Mouse (Mus musculus) hindbrain, embryonic 11.5 days (tissue): ENCODE measurements around the gene Lancl1. TPM values are rescaled to one million over a fixed set of nuclear protein-coding genes. Genes with fewer than 3 reads are reported as not detected.

Experiments used
- ATAC-seq: fragments of 200-750 bp; cut with Nextera tagmentation; 2 replicates; pipeline ENCODE4 v1.8.0; 2017; ENCODE audit warnings: mild to moderate bottlenecking, moderate TSS enrichment, moderate library complexity; ENCODE audit not compliant: low FRiP score
- DNase-seq: peaks from one replicate; pipeline ENCODE4 v3.0.0-alpha.2; 2015; ENCODE audit warnings: low spot score
- H3K27ac ChIP-seq: fragments of 300-500 bp; sonication (generic); 2 replicates; pipeline ENCODE4 v1.5.1; 2014; ENCODE audit warnings: mild to moderate bottlenecking, low read depth, low read length
- H3K27me3 ChIP-seq: fragments of 300-500 bp; sonication (generic); 2 replicates; pipeline ENCODE4 v1.6.1; 2014; ENCODE audit warnings: mild to moderate bottlenecking, low read length, moderate library complexity, mixed read lengths; ENCODE audit not compliant: control insufficient read depth, insufficient read depth
- H3K36me3 ChIP-seq: fragments of 300-500 bp; sonication (generic); 2 replicates; pipeline ENCODE4 v1.6.1; 2014; ENCODE audit warnings: mild to moderate bottlenecking, low read length, moderate library complexity, mixed read lengths; ENCODE audit not compliant: control insufficient read depth, insufficient read depth
- H3K4me1 ChIP-seq: fragments of 300-500 bp; sonication (generic); replicated peaks from 2 replicates; pipeline ENCODE4 v1.6.1; 2014; ENCODE audit warnings: low read length, mixed read lengths; ENCODE audit not compliant: control insufficient read depth, insufficient read depth
- H3K4me2 ChIP-seq: fragments of 300-500 bp; sonication (generic); replicated peaks from 2 replicates; pipeline ENCODE4 v1.6.1; 2014; ENCODE audit warnings: mild to moderate bottlenecking, low read depth, low read length
- H3K4me3 ChIP-seq: fragments of 300-500 bp; sonication (generic); 2 replicates; pipeline ENCODE4 v1.5.1; 2014; ENCODE audit warnings: low read depth, low read length
- H3K9ac ChIP-seq: fragments of 300-500 bp; sonication (generic); 2 replicates; pipeline ENCODE4 v1.6.1; 2014; ENCODE audit warnings: low read depth, low read length
- H3K9me3 ChIP-seq: fragments of 300-500 bp; sonication (generic); 2 replicates; pipeline ENCODE4 v1.6.1; 2016; ENCODE audit warnings: low read length; ENCODE audit not compliant: control insufficient read depth
- WGBS: fragments of 180-500 bp; shearing (Covaris S2); extraction: QIAGEN DNeasy Blood & Tissue Kit; methylation state at CpG from one replicate; pipeline ENCODE4 v1.1.7; 2014; 5-methylcytosine and 5-hydroxymethylcytosine counted together
- polyA plus RNA-seq: library from polyadenylated mRNA; unstranded; fragments of >200 nt; fragmentation: Nextera tagmentation; extraction: Ambion mirVana; gene quantifications from 2 replicates; pipeline ENCODE4 v1.2.1, GENCODE M21; 2014

Gene Lancl1
- polyA plus RNA-seq, 1 experiment from 2014 or later: 99.4 TPM

DNA sequence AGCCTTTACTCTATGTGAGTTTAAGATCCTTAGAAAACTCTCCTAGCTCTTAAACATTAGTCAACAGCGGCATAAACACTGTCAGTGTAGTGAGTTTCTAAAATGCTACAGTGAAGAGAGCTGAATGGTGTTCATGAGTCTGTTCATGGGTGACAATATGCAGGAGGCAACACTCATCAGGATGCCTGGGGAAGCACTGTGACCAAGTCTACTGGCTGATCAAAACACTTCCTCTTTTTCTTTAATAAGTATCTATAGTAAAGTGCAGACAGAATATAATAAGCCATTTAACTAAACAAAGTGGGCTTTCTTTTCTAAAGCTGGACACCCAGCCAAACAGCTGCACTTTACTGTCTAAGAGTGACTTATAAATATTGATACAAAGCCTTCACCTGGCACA, 37.3 kb downstream of the Lancl1 start:
- Histone ChIP-seq H3K27me3 (no peaks in the 10 kb centered on the region), H3K36me3 (peaks cover 4% of the 10 kb centered on the region), H3K4me2 (no peak overlapping the region), H3K9me3 (no peaks in the 10 kb centered on the region), H3K4me3 (no peak overlapping the region), H3K9ac (no peak overlapping the region), H3K27ac (no peak overlapping the region), H3K4me1 (no peaks in the 10 kb centered on the region)
- no peak for ATAC-seq
- no peak for DNase-seq
- 91% methylated on average over 1 of the region's 1 CpGs for WGBS

- no peak for ATAC-seq
- H3K36me3 ChIP-seq: no peaks in the 10 kb centered on the region
- no peaks in the 10 kb centered on the region for H3K9me3 ChIP-seq
- no peak overlapping the region for H3K27ac ChIP-seq
- H3K9ac ChIP-seq: no peak overlapping the region
- DNase-seq: no peak
- H3K4me2 ChIP-seq: no peak overlapping the region
- no peaks in the 10 kb centered on the region for H3K4me1 ChIP-seq
- WGBS: 81% methylated on average over 3 of the region's 3 CpGs
- H3K4me3 ChIP-seq: no peak overlapping the region
- no peaks in the 10 kb centered on the region for H3K27me3 ChIP-seq
Measured at GRCm38 (mm10) chr1:67000484-67000883, 38.2 kb downstream of the Lancl1 start.

- Histone ChIP-seq H3K4me1 (no peaks in the 10 kb centered on the region), H3K36me3 (no peaks in the 10 kb centered on the region), H3K27ac (no peak overlapping the region), H3K9ac (no peak overlapping the region), H3K4me2 (no peak overlapping the region), H3K4me3 (no peak overlapping the region), H3K9me3 (no peaks in the 10 kb centered on the region), H3K27me3 (no peaks in the 10 kb centered on the region)
- DNase-seq (no peak), ATAC-seq (0 out of 2 replicates have a peak, but pooled peaks have one; percentile 30)
- 88% methylated on average over 1 of the region's 1 CpGs for WGBS
Measured at GRCm38 (mm10) chr1:66998601-66999000, 40.1 kb downstream of the Lancl1 start.

- no peaks in the 10 kb centered on the region for H3K27me3 ChIP-seq
- no peak for DNase-seq
- 97% methylated on average over 4 of the region's 4 CpGs for WGBS
Measured at GRCm38 (mm10) chr1:66998188-66998587, 40.5 kb downstream of the Lancl1 start.

DNA sequence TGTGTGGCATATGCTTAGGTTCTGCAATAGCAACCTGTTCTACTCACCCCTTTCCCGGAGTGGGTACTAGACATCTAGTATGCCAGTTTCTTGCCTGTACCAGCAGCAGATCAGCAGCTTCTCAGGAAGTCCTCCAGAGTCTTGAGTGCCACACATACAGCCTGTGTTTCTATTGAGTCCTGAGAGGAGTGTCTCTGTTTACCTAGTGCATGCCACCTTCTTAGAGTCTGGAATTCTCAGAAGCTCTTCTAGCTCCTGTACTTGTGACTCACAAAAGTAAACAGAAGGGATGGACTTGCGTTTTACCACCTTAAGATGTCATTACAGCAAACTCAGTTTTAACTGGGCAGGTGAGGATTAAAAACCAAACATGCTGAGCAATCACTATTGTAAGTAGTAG, 41.9 kb downstream of the Lancl1 start:
- DNase-seq (no peak), ATAC-seq (no peak)
- Histone ChIP-seq H3K4me3 (no peak overlapping the region), H3K4me2 (no peak overlapping the region), H3K27me3 (no peaks in the 10 kb centered on the region), H3K9me3 (no peaks in the 10 kb centered on the region), H3K27ac (no peak overlapping the region), H3K9ac (no peak overlapping the region), H3K36me3 (no peaks in the 10 kb centered on the region), H3K4me1 (no peaks in the 10 kb centered on the region)
- WGBS: 88% methylated on average over 2 of the region's 2 CpGs

More at GRCm38 (mm10) chr1:66998188-66998587, 40.5 kb downstream of the Lancl1 start:
- H3K4me1 ChIP-seq: no peaks in the 10 kb centered on the region
- ATAC-seq: no peak
- no peaks in the 10 kb centered on the region for H3K9me3 ChIP-seq
- no peak overlapping the region for H3K4me2 ChIP-seq
- H3K27ac ChIP-seq: no peak overlapping the region
- H3K4me3 ChIP-seq: no peak overlapping the region
- no peak overlapping the region for H3K9ac ChIP-seq
- no peaks in the 10 kb centered on the region for H3K36me3 ChIP-seq

- DNase-seq: peak; percentile 36
- H3K36me3 ChIP-seq: no peaks in the 10 kb centered on the region
Measured at GRCm38 (mm10) chr1:66992764-66993163, 45.9 kb downstream of the Lancl1 start.

DNA sequence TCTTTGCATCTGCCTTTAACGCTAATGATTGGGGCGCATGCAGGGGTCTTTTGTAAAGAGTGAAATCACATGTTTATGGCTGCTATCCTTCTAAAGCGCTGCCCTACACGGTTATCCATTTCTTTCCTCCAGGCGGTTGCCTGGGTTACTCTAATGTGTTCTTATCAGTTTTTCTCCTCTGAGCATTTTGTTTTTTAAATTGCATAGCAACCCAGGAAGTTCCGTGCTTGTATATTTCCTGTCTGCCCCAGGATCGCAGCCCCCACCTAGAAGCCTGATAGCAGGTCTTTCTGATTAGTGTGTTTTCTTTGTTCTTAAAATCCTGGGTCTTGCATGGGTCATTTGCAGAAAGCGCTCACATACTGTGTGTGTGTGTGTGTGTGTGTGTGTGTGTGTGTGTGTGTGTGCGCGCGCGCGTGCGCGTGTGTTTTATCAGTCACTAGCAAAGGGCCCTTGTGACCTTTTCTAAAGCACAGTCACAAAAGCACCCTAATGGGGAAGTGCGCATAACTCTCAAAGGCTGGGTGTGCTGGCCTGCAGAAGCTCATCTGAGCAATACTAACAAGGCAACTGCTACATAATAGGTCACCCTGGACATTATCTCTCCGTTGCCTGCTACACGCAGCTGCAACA, 51.0 kb downstream of the Lancl1 start:
- ATAC-seq (peak; percentile 48; the same call in 1 of the 2 replicates), DNase-seq (no peak)
- Histone ChIP-seq H3K4me1 (no peaks in the 10 kb centered on the region), H3K36me3 (no peaks in the 10 kb centered on the region), H3K9me3 (no peaks in the 10 kb centered on the region), H3K27ac (no peak overlapping the region), H3K9ac (no peak overlapping the region), H3K27me3 (no peaks in the 10 kb centered on the region), H3K4me3 (no peak overlapping the region), H3K4me2 (no peak overlapping the region)
- WGBS: 80% methylated on average over 18 of the region's 18 CpGs

More at GRCm38 (mm10) chr1:66992764-66993163, 45.9 kb downstream of the Lancl1 start:
- Histone ChIP-seq H3K27ac (no peak overlapping the region), H3K4me3 (no peak overlapping the region), H3K9me3 (no peaks in the 10 kb centered on the region), H3K4me1 (no peaks in the 10 kb centered on the region), H3K27me3 (no peaks in the 10 kb centered on the region), H3K9ac (no peak overlapping the region), H3K4me2 (no peak overlapping the region)
- ATAC-seq: no peak

GRCm38 (mm10) chr1:66985906-66986305, 52.8 kb downstream of the Lancl1 start:
- Histone ChIP-seq H3K27ac (no peak overlapping the region), H3K9me3 (no peaks in the 10 kb centered on the region), H3K9ac (no peak overlapping the region), H3K36me3 (no peaks in the 10 kb centered on the region), H3K4me3 (no peak overlapping the region), H3K27me3 (no peaks in the 10 kb centered on the region), H3K4me2 (no peak overlapping the region), H3K4me1 (no peaks in the 10 kb centered on the region)
- 87% methylated on average over 4 of the region's 4 CpGs for WGBS
- no peak for ATAC-seq
- DNase-seq: no peak

DNA sequence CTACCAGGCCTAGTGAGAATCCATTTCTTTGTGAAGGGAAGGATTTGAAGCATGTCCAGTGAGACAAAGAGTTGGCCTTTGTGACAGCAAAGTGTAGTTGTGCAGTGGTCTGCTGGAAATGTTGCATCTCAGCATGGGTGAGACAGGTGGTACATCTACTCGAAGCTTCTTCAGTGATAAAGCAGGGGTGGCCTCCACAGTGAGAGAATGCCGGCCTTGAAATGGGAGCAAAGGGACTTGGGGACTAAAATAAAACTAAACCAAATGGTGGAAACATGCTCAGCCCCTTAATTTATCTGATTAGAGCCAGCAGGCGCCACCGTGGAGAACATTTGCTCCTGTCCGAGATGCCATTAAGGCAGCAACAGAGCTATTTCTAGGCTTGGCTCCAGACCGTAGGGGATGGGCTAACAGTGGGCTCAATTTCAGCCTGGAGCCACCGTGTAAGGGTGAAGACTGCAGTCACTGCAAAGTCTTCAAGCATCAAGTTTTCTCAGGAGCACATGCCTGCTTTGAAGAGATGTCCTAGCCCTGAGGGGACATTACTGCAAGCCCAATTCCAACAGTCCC, 53.5 kb downstream of the Lancl1 start:
- 67% methylated on average over 7 of the region's 7 CpGs for WGBS
- H3K4me3 ChIP-seq: no peak overlapping the region
- H3K4me2 ChIP-seq: no peak overlapping the region
- ATAC-seq: no peak
- H3K27ac ChIP-seq: no peak overlapping the region
- H3K9ac ChIP-seq: no peak overlapping the region
- DNase-seq: no peak
- H3K9me3 ChIP-seq: no peaks in the 10 kb centered on the region
- no peaks in the 10 kb centered on the region for H3K27me3 ChIP-seq
- no peaks in the 10 kb centered on the region for H3K4me1 ChIP-seq
- H3K36me3 ChIP-seq: no peaks in the 10 kb centered on the region
